27 mouse cellular contexts compared by ENCODE assay signal in genomic region chr16:96559796-96560195, GRCm38 (mm10).
"Had no signal": no experiment of that assay in that cellular context is flagged by ENCODE, and none has a peak within 500 bp of the region (broad histone marks: within the 10 kb centered on the region; RNA-seq: fewer than 3 reads in every experiment).

No protein-coding gene starts in this region.

- H3K4me3 ChIP-seq: embryonic facial prominence, embryonic 10.5 days; embryonic facial prominence, embryonic 12.5 days; embryonic facial prominence, embryonic 13.5 days; embryonic facial prominence, embryonic 15.5 days; erythroblast, embryonic 14.5 days; forebrain, embryonic 10.5 days; forebrain, embryonic 12.5 days; forebrain, embryonic 13.5 days; forebrain, embryonic 15.5 days; gastrocnemius, adult 2 months; heart, adult 2 months had no signal

- DNase-seq: cerebellum, adult 8-10 months; cerebellum, adult 9-10 months; cerebellum, adult 9-11 months; cerebellum, postnatal 10 days; cerebellum, postnatal 14 days; cerebellum, postnatal 25 days; cerebellum, postnatal 36 days; embryo, embryonic 11 days; forebrain, postnatal 0 days; gastrocnemius, adult 2 months; gastrocnemius, postnatal 10 days; gastrocnemius, postnatal 14 days; gastrocnemius, postnatal 25 days; gastrocnemius, postnatal 36 days; heart, adult 18-20 months; heart, adult 2 months had no signal

- H3K9ac ChIP-seq: embryonic facial prominence, embryonic 12.5 days; embryonic facial prominence, embryonic 13.5 days; embryonic facial prominence, embryonic 15.5 days; forebrain, embryonic 12.5 days; forebrain, embryonic 13.5 days; forebrain, embryonic 15.5 days; forebrain, postnatal 0 days had no signal

- H3K27me3 ChIP-seq: embryonic facial prominence, embryonic 12.5 days; embryonic facial prominence, embryonic 13.5 days; embryonic facial prominence, embryonic 15.5 days; forebrain, embryonic 12.5 days; forebrain, embryonic 13.5 days; forebrain, embryonic 15.5 days had no signal

- H3K36me3 ChIP-seq: embryonic facial prominence, embryonic 10.5 days; embryonic facial prominence, embryonic 12.5 days; embryonic facial prominence, embryonic 13.5 days; embryonic facial prominence, embryonic 15.5 days; forebrain, embryonic 10.5 days; forebrain, embryonic 12.5 days; forebrain, embryonic 15.5 days had no signal

- H3K4me1 ChIP-seq: embryonic facial prominence, embryonic 12.5 days had no signal

- H3K4me2 ChIP-seq: embryonic facial prominence, embryonic 12.5 days; embryonic facial prominence, embryonic 13.5 days; embryonic facial prominence, embryonic 15.5 days; forebrain, embryonic 12.5 days; forebrain, embryonic 13.5 days; forebrain, embryonic 15.5 days had no signal

- ATAC-seq: forebrain, embryonic 13.5 days; forebrain, embryonic 14.5 days; forebrain, embryonic 15.5 days; forebrain, embryonic 16.5 days; forebrain, postnatal 0 days had no signal

- H3K9me3 ChIP-seq: embryonic facial prominence, embryonic 10.5 days; embryonic facial prominence, embryonic 12.5 days; embryonic facial prominence, embryonic 13.5 days; embryonic facial prominence, embryonic 15.5 days; forebrain, embryonic 10.5 days; forebrain, embryonic 12.5 days; forebrain, embryonic 13.5 days; forebrain, embryonic 15.5 days had no signal

- H3K27ac ChIP-seq: embryonic facial prominence, embryonic 10.5 days; embryonic facial prominence, embryonic 12.5 days; embryonic facial prominence, embryonic 13.5 days; embryonic facial prominence, embryonic 15.5 days; forebrain, embryonic 10.5 days; forebrain, embryonic 12.5 days; forebrain, embryonic 13.5 days; forebrain, embryonic 15.5 days; gastrocnemius, adult 2 months; heart, adult 2 months had no signal
